Mouse (Mus musculus) left cerebral cortex, postnatal 36 days (tissue): Measurements from ENCODE around the gene Gstp2. TPM values are rescaled to one million over a fixed set of nuclear protein-coding genes. Genes with fewer than 3 reads are reported as not detected.

Experiments used
- DNase-seq, 2 experiments: peaks; one replicate each; pipeline ENCODE4 v3.0.0; 2021 to 2022; ENCODE audit warnings: low spot score in 2 of 2, mixed read lengths in 1 of 2
- intact Hi-C: fragments of 180-260 bp; cut with DNase I; formaldehyde crosslinking; loops from one replicate; pipeline ENCODE4 v1.15.1; 2025
- total RNA-seq, 2 experiments: library from RNA; stranded (reverse); gene quantifications; 2 replicates each; pipeline ENCODE4 v1.2.3; 2021

Gene Gstp2
- total RNA-seq, 2 experiments from 2014 or later, result 33.9 to 45.2 TPM

DNA sequence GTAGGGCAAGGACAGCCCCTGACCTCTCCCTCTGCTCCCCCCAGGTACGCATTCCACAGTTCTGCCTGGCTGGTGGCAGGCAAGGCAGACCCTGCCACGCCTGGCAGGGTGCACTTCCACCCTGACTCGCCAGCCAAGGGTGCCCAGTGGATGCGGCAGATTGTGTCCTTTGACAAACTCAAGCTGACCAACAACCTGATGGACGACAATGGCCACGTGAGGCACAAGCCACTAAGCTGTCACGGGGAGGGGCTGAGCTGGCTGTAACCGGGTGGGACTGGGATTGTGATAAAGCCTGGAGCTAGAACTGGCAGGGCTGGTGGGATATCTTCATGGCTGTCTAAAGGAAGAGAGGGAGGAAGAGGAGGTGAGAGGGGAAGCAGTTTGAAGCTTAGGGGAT, 48.6 kb downstream of the Gstp2 start:
- DNase-seq, result no peak
- intact Hi-C loops, result no loop called here

DNA sequence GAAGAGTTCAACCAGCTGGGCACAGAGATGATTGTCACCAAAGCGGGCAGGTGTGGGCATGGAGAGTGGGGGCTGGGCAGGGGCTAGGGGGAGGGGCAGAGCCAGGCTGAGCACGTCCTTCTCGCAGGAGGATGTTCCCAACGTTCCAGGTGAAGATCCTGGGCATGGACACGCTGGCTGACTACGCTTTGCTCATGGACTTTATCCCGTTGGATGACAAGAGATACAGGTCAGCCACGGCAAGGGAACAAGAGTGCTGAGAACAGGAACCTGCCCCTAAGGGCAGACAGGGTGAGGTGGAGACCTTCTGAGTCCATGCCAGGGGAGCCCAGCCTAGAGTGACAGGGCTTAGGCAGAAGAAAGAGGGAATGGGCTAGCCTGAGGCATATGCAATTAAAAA, 49.1 kb downstream of the Gstp2 start:
- intact Hi-C loops, result no loop called here
- DNase-seq, result no peak

DNA sequence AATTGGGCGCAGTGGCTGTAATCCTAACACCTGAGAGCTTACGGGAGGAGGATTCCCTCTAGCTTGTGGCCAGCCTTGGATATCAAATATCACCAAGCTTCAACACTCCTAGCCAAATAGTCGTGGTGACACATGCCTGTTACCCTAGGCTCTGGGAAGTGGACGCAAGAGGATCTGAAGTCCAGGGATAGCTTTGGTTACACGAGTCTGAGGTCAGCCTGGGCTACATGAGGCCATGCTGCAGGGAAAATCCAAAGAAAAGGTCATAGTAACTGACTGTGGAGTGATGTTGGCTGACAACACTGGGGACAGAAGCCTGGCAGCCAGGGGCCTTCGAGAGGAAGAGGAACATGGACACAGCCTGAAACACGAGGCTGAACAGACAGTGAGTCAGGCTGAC, 49.7 kb downstream of the Gstp2 start:
- intact Hi-C loops, result no loop called here
- no peak for DNase-seq

DNA sequence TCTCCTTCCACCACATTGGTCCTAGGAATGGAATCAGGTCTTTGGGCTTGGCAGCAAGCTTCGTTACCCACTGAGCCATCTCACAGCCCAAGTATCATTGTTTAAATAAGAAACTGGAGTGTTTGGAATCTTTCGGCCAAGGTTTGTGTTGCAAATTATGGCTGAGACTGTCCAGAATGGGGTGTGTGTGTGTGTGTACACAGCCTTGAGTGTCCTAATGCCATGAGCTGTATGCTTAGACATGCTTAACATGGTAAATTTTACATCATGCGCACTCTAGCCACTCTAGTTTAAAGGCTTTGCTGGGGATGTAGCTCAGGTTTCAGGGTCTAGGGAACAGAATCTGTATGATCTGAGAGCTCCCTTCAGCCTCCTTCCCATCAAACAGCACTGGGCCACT, 50.3 kb downstream of the Gstp2 start:
- no peak for DNase-seq
- intact Hi-C loops, result no loop called here

DNA sequence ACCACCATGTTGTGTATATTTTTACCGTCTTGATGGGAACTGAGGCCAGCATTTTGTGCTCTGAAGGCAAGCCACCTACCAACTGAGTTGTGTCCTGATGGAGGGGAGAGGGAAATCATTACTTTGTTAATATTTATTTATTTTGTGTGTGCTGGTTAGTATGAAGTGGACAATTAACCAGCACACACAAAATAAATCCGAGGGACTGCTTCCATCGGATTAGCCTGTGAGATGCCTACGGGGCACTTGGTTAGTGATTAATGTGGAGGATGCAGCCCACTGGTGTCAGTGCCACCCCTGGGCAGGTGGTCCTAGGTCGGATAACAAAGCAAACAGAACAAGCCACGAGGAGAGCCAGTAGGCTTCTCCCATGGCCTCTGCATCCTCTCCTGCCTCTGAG, 50.9 kb downstream of the Gstp2 start:
- DNase-seq, result no peak
- intact Hi-C loops, result no loop called here

DNA sequence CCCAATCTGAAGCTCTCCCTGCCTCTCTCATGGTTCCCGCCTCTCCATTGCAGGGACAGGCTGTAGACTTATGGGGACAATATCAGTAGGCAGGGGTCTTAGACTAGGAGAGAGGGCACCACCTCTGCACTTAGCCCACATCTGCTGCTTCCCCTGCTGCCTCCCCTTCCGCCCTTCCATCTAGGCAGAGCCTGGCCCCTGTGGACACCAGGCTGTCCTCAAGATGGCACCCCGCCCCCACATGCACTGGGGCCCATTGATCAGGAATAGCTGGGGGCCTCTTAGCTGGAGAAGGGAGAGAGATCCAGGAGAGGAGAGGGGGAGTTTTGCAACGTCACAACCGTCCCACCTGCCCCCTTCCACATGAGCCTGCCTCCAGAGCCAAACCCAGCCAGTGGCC, 53.4 kb downstream of the Gstp2 start, which contains the start of gene Tbx10:
Gene Tbx10, plus strand, starts transcription at position 337 of the 400 bp plus-strand sequence.
- no peak for DNase-seq
- intact Hi-C loops, result no loop called here

DNA sequence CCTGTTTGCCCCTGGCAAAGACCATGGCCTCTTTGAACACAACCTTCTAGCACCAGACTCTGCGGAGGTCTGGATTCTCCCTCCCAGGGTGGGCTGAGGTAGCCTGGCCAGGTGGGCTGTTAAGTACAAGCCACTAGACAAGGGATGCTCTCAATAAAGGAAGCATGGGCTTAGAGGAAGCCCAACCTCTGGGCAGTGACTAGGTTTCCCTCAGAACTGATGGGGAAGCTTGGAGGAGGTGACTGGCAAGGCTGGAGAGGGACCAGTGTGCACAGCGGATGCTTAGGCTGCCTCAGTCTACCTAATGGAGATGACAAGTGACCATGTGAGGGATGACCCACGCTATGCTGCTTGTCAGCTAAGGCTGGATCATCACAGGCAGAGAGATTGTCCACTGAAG, 53.9 kb downstream of the Gstp2 start:
- intact Hi-C loops, result no loop called here
- no peak for DNase-seq

DNA sequence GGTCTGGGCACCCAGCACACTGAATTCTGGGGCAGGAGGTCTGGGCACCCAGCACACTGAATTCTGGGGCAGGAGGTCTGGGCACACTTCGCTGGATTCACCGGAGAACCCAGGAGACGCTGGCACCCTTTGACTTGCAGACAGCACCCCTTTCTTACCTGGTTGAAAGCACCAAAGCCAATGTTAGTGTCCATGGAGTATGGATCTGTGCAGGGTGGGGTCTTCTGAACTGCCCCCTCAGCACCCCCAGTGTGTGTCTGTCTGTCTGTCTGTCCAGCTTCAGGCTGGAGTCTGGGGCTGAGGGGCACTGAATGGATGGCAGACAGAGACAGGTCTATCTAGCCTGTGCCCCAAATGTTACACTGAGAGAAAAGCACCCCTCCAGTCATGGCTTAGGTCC, 54.3 kb downstream of the Gstp2 start:
- intact Hi-C loops, result no loop called here
- DNase-seq, result no peak

DNA sequence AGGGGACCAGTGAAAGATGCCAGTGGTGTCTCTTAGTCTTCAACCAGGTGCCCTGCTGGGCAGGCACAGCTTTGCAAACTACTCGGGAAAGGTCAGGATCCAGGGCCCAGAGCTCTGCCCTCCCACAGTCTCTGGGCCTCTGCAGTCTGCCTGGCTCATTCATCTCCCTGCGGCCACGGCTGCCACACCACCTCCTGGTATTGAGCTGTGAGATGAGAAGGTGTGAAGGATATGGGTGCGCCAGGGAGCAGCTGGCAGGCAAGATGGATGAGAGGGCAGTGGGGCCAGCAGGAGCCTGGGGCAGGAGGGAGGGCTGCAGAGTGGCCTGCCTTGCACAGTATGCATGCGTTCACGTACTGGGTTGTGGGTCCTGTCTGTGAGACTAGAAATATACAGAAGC, 55.0 kb downstream of the Gstp2 start:
- intact Hi-C loops, result no loop called here
- DNase-seq, result no peak

Other genes with a start within 250 kb of the Gstp2 start
- 100 to 1,000 TPM in 1 of 2 experiments, 10 to 100 TPM in 1; 66.7 to 108 TPM for gene Chka, start 194.2 kb downstream of the Gstp2 start, total RNA-seq
- 10 to 100 TPM; 15.7 to 19.6 TPM for gene Tcirg1, start 138.9 kb downstream of the Gstp2 start, total RNA-seq
- gene Ndufs8, start 133.2 kb downstream of the Gstp2 start, total RNA-seq, result 100 to 1,000 TPM; 137 to 152 TPM
- 1 to 10 TPM; 2.6 to 3.8 TPM for gene Aldh3b1, start 116.2 kb downstream of the Gstp2 start, total RNA-seq
- 10 to 100 TPM; 16.2 to 16.5 TPM for gene Unc93b1, start 110.8 kb downstream of the Gstp2 start, total RNA-seq
- gene Aldh3b3, start 87.4 kb downstream of the Gstp2 start, total RNA-seq, result under 1 TPM in 1 of 2 experiments, not detected in 1; 0.27 TPM
- gene Aldh3b2, start 73.7 kb downstream of the Gstp2 start, total RNA-seq, result 1 to 10 TPM; 1.0 to 1.4 TPM
- gene Acy3, start 59.5 kb downstream of the Gstp2 start, total RNA-seq, result 1 to 10 TPM; 2.0 to 2.7 TPM
- not detected for gene Tbx10, start 53.3 kb downstream of the Gstp2 start, total RNA-seq
- 10 to 100 TPM in 1 of 2 experiments, 1 to 10 TPM in 1; 8.8 to 13.3 TPM for gene Nudt8, start 45.4 kb downstream of the Gstp2 start, total RNA-seq
- 1 to 10 TPM; 1.2 to 1.8 TPM for gene Gm49405, start 45.4 kb downstream of the Gstp2 start, total RNA-seq
- gene Doc2g, start 42.7 kb downstream of the Gstp2 start, total RNA-seq, result 1 to 10 TPM; 2.7 to 6.8 TPM
- gene Ndufv1, start 33.2 kb downstream of the Gstp2 start, total RNA-seq, result 100 to 1,000 TPM; 226 to 259 TPM
- gene Gstp1, start 8.0 kb downstream of the Gstp2 start, total RNA-seq, result 100 to 1,000 TPM; 301 to 332 TPM
- not detected for gene Gstp3, start 13.5 kb upstream of the Gstp2 start, total RNA-seq
- not detected for gene Cabp2, start 35.6 kb upstream of the Gstp2 start, total RNA-seq
- 10 to 100 TPM; 28.8 to 34.1 TPM for gene Cdk2ap2, start 51.2 kb upstream of the Gstp2 start, total RNA-seq
- gene Pitpnm1, start 54.0 kb upstream of the Gstp2 start, total RNA-seq, result 100 to 1,000 TPM; 202 to 203 TPM
- 100 to 1,000 TPM; 106 to 133 TPM for gene Aip, start 79.8 kb upstream of the Gstp2 start, total RNA-seq
- not detected for gene Gpr152, start 93.8 kb upstream of the Gstp2 start, total RNA-seq
- not detected for gene Cabp4, start 98.0 kb upstream of the Gstp2 start, total RNA-seq
- 10 to 100 TPM; 75.7 to 81.1 TPM for gene Coro1b, start 102.6 kb upstream of the Gstp2 start, total RNA-seq
- 1 to 10 TPM; 1.3 to 1.8 TPM for gene Ptprcap, start 107.6 kb upstream of the Gstp2 start, total RNA-seq
- gene Rps6kb2, start 117.3 kb upstream of the Gstp2 start, total RNA-seq, result 10 to 100 TPM; 27.8 to 43.1 TPM
- gene Carns1, start 129.5 kb upstream of the Gstp2 start, total RNA-seq, result 1 to 10 TPM; 5.5 to 7.8 TPM
- gene Tbc1d10c, start 145.3 kb upstream of the Gstp2 start, total RNA-seq, result 1 to 10 TPM; 1.5 to 1.9 TPM
- gene Ppp1ca, start 146.0 kb upstream of the Gstp2 start, total RNA-seq, result 100 to 1,000 TPM; 292 to 320 TPM
- gene Rad9a, start 155.6 kb upstream of the Gstp2 start, total RNA-seq, result 10 to 100 TPM in 1 of 2 experiments, 1 to 10 TPM in 1; 6.1 to 10.8 TPM
- gene Clcf1, start 168.2 kb upstream of the Gstp2 start, total RNA-seq, result 1 to 10 TPM in 1 of 2 experiments, under 1 TPM in 1; 0.84 to 1.2 TPM
- not detected for gene AC109138.7, start 168.3 kb upstream of the Gstp2 start, total RNA-seq
- gene Pold4, start 185.9 kb upstream of the Gstp2 start, total RNA-seq, result 10 to 100 TPM; 15.9 to 17.8 TPM
- 10 to 100 TPM; 41.1 to 65.6 TPM for gene Ssh3, start 223.2 kb upstream of the Gstp2 start, total RNA-seq
- gene Ankrd13d, start 237.1 kb upstream of the Gstp2 start, total RNA-seq, result 10 to 100 TPM; 69.7 to 72.3 TPM